Mouse (Mus musculus) midbrain, postnatal 0 days (tissue): Measurements from ENCODE around the gene Vezf1. TPM values are rescaled to one million over a fixed set of nuclear protein-coding genes. Genes with fewer than 3 reads are reported as not detected.
A peak's percentile ranks its signal among the peaks of the same experiment; 100 is the strongest.

Experiments used
- ATAC-seq: fragments of 200-750 bp; cut with Nextera tagmentation; 2 replicates; pipeline ENCODE4 v1.8.0; 2017; ENCODE audit warnings: moderate number of reproducible peaks, mild to moderate bottlenecking, moderate TSS enrichment, moderate library complexity; ENCODE audit not compliant: low FRiP score
- DNase-seq: peaks from one replicate; pipeline ENCODE4 v3.0.0-alpha.2; 2015; ENCODE audit warnings: low spot score
- H3K27ac ChIP-seq: fragments of 300-500 bp; sonication (generic); 2 replicates; pipeline ENCODE4 v1.5.1; 2014; ENCODE audit warnings: low read depth, mild to moderate bottlenecking, low read length, mixed read lengths
- H3K27me3 ChIP-seq: fragments of 300-500 bp; sonication (generic); 2 replicates; pipeline ENCODE4 v1.6.1; 2014; ENCODE audit warnings: low read length, control low read depth, mixed read lengths; ENCODE audit not compliant: insufficient read depth
- H3K36me3 ChIP-seq: fragments of 300-500 bp; sonication (generic); 2 replicates; pipeline ENCODE4 v1.6.1; 2014; ENCODE audit warnings: low read length, control low read depth, mixed read lengths; ENCODE audit not compliant: insufficient read depth
- H3K4me1 ChIP-seq: fragments of 300-500 bp; sonication (generic); 2 replicates; pipeline ENCODE4 v1.6.1; 2014; ENCODE audit warnings: mild to moderate bottlenecking, control low read depth, antibody characterized with exemption, low read length, mixed read lengths; ENCODE audit not compliant: insufficient read depth
- H3K4me2 ChIP-seq: fragments of 300-500 bp; sonication (generic); 2 replicates; pipeline ENCODE4 v1.6.1; 2014; ENCODE audit warnings: low read depth, mild to moderate bottlenecking, low read length, mixed read lengths; ENCODE audit not compliant: poor library complexity, severe bottlenecking
- H3K4me3 ChIP-seq: fragments of 300-500 bp; sonication (generic); 2 replicates; pipeline ENCODE4 v1.5.1; 2014; ENCODE audit warnings: low read depth, mild to moderate bottlenecking, low read length, moderate library complexity
- H3K9ac ChIP-seq: fragments of 300-500 bp; sonication (generic); replicated peaks from 2 replicates; pipeline ENCODE4 v1.6.1; 2014; ENCODE audit warnings: mild to moderate bottlenecking, low read length, moderate library complexity, mixed read lengths; ENCODE audit not compliant: poor library complexity, severe bottlenecking
- H3K9me3 ChIP-seq: fragments of 300-500 bp; sonication (generic); 2 replicates; pipeline ENCODE4 v1.6.1; 2016; ENCODE audit warnings: low read length, control low read depth
- CTCF ChIP-seq: IDR thresholded peaks from 2 replicates; pipeline ENCODE4 v1.5.1; 2016; ENCODE audit warnings: antibody characterized with exemption, mild to moderate bottlenecking
- WGBS: fragments of 180-500 bp; shearing (Covaris S2); extraction: QIAGEN DNeasy Blood & Tissue Kit; methylation state at CpG from one replicate; pipeline ENCODE4 v1.1.7; 2014; 5-methylcytosine and 5-hydroxymethylcytosine counted together
- polyA plus RNA-seq: library from polyadenylated mRNA; unstranded; fragments of >200 nt; fragmentation: Nextera tagmentation; extraction: Ambion mirVana; gene quantifications from 2 replicates; pipeline ENCODE4 v1.2.1, GENCODE M21; 2015
- total RNA-seq: library from RNA; depleted of rRNA; stranded (reverse); fragments of >200 nt; gene quantifications from 2 replicates; pipeline ENCODE4 v1.2.3, GENCODE M21; 2014

Gene Vezf1
- total and polyA plus RNA-seq, 2 experiments from 2014 or later = 30.9 to 31.4 TPM

GRCm38 (mm10) chr11:88059141-88059540 lies 8.9 kb upstream of the Vezf1 start:
- Histone ChIP-seq H3K4me1 (no peaks in the 10 kb centered on the region), H3K4me2 (no peak overlapping the region), H3K4me3 (no peak overlapping the region), H3K36me3 (no peaks in the 10 kb centered on the region), H3K9ac (no peak overlapping the region), H3K9me3 (no peaks in the 10 kb centered on the region), H3K27me3 (no peaks in the 10 kb centered on the region), H3K27ac (no peak overlapping the region)
- 43% methylated on average over 2 of the region's 2 CpGs for WGBS
- TF ChIP-seq CTCF = peak; percentile 91
- DNase-seq (peak; percentile 86), ATAC-seq (peak; percentile 72; the same call in 1 of the 2 replicates)

- Histone ChIP-seq H3K36me3 (no peaks in the 10 kb centered on the region), H3K27ac (no peak overlapping the region), H3K9me3 (no peaks in the 10 kb centered on the region), H3K27me3 (no peaks in the 10 kb centered on the region), H3K4me3 (no peak overlapping the region), H3K4me2 (no peak overlapping the region), H3K4me1 (no peaks in the 10 kb centered on the region), H3K9ac (no peak overlapping the region)
- peak; percentile 51 for TF ChIP-seq CTCF
- 76% methylated on average over 2 of the region's 2 CpGs for WGBS
- DNase-seq (no peak), ATAC-seq (no peak)
Measured at GRCm38 (mm10) chr11:88061892-88062625, 6.0 kb upstream of the Vezf1 start.

- Histone ChIP-seq H3K4me3 (no peak overlapping the region), H3K9me3 (no peaks in the 10 kb centered on the region), H3K4me2 (no peak overlapping the region), H3K36me3 (no peaks in the 10 kb centered on the region), H3K4me1 (peaks cover 7% of the 10 kb centered on the region; the same call in 1 of the 2 replicates), H3K9ac (no peak overlapping the region), H3K27ac (no peak overlapping the region), H3K27me3 (no peaks in the 10 kb centered on the region)
- ATAC-seq (no peak), DNase-seq (no peak)
- TF ChIP-seq CTCF = no peak
Measured at GRCm38 (mm10) chr11:88065732-88066131, 2.3 kb upstream of the Vezf1 start.

- Histone ChIP-seq H3K4me1 (peaks cover 7% of the 10 kb centered on the region; the same call in 1 of the 2 replicates), H3K9me3 (no peaks in the 10 kb centered on the region), H3K4me3 (peak overlapping the region; percentile 60), H3K27me3 (no peaks in the 10 kb centered on the region), H3K27ac (peak overlapping the region; percentile 94), H3K9ac (peak overlapping the region; percentile 96), H3K4me2 (peak overlapping the region; percentile 96), H3K36me3 (no peaks in the 10 kb centered on the region)
- 2% methylated on average over 8 of the region's 8 CpGs for WGBS
- ATAC-seq (no peak), DNase-seq (peak; percentile 40)
- TF ChIP-seq CTCF = no peak
Measured at GRCm38 (mm10) chr11:88067191-88067585, 891 bp upstream of the Vezf1 start.

GRCm38 (mm10) chr11:88068411-88069245 lies 549 bp downstream of the Vezf1 start:
- no peaks in the 10 kb centered on the region for H3K9me3 ChIP-seq
- ATAC-seq (peak; percentile 77), DNase-seq (peak; percentile 34)
- H3K4me2 ChIP-seq = peak overlapping the region; percentile 96
- peak overlapping the region; percentile 94 for H3K27ac ChIP-seq
- no peaks in the 10 kb centered on the region for H3K36me3 ChIP-seq
- H3K4me1 ChIP-seq = peaks cover 7% of the 10 kb centered on the region; the same call in 1 of the 2 replicates
- TF ChIP-seq CTCF = no peak
- no peaks in the 10 kb centered on the region for H3K27me3 ChIP-seq
- peak overlapping the region; percentile 96 for H3K9ac ChIP-seq
- under 1% methylated on average over 69 of the region's 92 CpGs for WGBS
- H3K4me3 ChIP-seq = peak overlapping the region; percentile 60

GRCm38 (mm10) chr11:88069246-88069570 lies 1.1 kb downstream of the Vezf1 start:
- DNase-seq = no peak
- no peak for ATAC-seq

More at GRCm38 (mm10) chr11:88069246-88069570, 1.1 kb downstream of the Vezf1 start:
- Histone ChIP-seq H3K27ac (peak overlapping the region; percentile 94), H3K4me3 (peak overlapping the region; percentile 60), H3K4me1 (peaks cover 7% of the 10 kb centered on the region; the same call in 1 of the 2 replicates), H3K36me3 (no peaks in the 10 kb centered on the region), H3K9me3 (no peaks in the 10 kb centered on the region), H3K4me2 (peak overlapping the region; percentile 96), H3K9ac (peak overlapping the region; percentile 96), H3K27me3 (no peaks in the 10 kb centered on the region)
- WGBS = under 1% methylated on average over 12 of the region's 12 CpGs
- TF ChIP-seq CTCF = no peak
